Mouse (Mus musculus) liver, adult (tissue): ENCODE results near the gene Plin2.

Experiments
- GATA4 ChIP-seq: IDR thresholded peaks from 2 replicates; pipeline ENCODE4 v1.6.1; 2014; ENCODE audit warnings: mild to moderate bottlenecking, low read length; ENCODE audit not compliant: insufficient replicate concordance

Gene Plin2

DNA sequence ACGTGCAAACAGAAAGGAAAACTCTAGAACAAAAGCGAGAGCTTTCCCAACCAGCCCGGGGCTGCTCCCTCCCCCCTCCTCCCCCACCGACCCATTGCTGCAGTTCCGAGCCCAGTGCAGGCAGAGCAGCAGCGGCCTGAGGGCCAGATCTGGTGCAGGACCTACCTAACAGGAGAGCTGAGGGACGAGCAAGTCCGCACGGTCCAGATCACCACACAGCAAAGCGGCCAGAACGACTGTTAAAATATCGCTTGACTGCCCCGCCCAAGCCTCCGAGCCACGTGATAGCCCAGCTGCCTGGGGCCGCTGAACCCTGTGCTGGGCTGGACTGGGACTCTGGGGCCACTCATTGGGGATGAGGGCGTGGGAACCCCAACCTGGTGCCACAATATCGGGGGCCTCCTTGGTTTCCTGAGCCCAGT, at the start of gene Plin2:
Gene Plin2, minus strand, starts transcription at position 281 of the 422 bp plus-strand sequence.
- peak; percentile 33; the same call in 1 of the 2 replicates for TF ChIP-seq GATA4

GRCm38 (mm10) chr4:86718878-86719577, 49.2 kb upstream of the Plin2 start:
- no peak for TF ChIP-seq GATA4

DNA sequence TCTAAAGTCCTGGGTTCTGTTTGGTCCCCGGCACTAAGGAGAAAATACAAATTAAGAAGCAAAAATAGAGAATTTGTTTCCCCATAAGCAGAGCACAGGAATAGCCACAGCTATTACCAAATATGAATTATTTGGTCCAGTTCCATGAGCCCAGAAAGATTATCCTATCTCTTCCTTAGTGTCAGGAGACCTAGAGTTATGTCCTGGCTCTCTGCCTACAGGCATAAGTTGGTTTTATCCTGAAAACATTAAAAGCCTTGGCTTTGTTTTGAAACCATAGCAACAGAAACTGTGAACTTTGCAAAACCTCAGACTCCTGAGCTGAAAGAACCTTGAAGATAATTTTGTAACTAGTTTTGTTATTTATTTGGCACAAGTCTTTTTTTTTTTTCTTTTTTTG, 47.3 kb upstream of the Plin2 start:
- no peak for TF ChIP-seq GATA4

DNA sequence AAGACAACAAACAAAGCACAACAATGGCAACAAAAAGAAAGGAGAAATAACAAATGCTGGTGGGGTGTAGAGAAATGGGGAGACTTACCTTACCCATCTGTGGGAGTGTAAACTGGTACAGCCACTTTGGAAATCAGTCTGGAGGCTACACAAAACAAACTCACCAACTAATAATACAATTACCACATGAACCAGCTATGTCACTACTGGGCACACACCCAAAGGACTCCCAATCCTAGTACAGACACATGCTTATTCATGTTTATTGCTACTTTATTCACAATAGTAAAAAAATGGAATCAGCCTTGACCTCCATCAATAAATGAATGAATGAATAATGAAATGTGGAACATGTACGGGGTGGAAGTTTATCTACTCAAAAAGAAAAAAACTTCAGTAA, 45.5 kb upstream of the Plin2 start:
- no peak for TF ChIP-seq GATA4

- TF ChIP-seq GATA4, result no peak
Measured at GRCm38 (mm10) chr4:86713518-86713917, 43.7 kb upstream of the Plin2 start.

DNA sequence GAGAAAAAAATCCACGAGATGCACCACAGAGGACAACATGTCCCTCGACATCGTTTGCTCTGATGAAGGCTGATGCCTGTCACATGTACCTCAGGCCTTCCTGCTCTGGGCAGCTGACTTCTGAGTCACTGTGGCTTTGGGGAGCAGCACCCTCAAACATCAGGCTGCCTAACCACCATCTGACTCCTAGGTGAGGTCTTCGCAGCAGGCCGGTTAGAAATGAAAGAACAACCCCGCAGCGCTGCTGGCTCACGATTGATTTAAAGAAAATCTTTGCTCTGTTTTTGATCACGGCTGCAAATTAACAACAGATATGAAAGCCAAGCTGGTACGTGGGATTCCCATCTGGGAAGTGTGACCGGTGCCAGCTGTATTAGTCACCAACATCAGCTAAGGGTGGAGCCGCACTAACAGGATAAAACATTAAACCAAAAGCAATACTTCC, 42.9 kb upstream of the Plin2 start:
- TF ChIP-seq GATA4, result no peak

DNA sequence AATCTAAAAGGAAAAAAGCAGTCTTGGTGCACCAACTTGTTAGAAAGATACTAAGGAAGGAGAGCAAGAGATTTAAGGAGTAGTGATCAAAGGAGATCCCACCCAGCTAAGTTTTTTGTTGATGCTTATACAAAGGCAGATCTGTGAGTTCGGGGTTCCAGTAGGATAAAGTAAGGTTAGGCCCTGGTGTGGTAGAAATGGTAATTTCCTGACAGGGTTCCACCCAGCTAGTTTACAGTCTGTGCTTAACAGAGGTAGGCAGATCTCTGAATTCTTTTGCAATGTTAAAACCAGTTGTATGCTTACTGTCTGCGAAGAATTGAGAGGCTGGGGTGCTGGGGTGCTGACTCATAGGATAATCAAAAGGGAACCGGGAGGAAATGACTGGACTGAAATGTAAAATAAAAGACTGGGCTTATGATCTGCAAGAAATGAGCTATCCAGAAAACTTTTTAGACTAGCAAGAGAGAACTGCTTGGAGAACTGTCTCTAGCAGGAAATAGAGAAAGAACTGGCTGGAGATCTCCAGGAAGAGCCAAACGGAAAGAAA, 40.9 kb upstream of the Plin2 start:
- no peak for TF ChIP-seq GATA4

GRCm38 (mm10) chr4:86710034-86710650, 40.3 kb upstream of the Plin2 start:
- TF ChIP-seq GATA4, result no peak

- no peak for TF ChIP-seq GATA4
Measured at GRCm38 (mm10) chr4:86708801-86709200, 38.9 kb upstream of the Plin2 start.

GRCm38 (mm10) chr4:86699161-86699865, 29.5 kb upstream of the Plin2 start:
- no peak for TF ChIP-seq GATA4

DNA sequence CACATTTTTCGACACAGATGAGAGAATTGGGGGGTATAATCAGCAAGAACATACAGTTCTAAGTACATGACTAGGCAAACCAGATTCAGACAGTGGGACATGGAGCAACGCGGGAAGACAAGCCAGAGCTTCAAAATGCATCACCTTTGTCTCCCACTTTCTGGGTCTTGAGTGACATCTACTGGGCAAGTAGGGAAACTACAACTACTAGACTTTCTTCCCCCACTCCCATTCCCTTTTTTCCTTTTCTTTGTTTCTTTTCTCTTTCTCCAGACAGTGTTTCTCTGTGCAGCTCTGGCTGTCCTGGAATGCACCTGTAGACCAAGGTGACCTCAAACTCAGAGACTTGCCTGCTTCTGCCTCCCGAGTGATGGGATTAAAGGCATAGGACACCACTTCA, 27.0 kb upstream of the Plin2 start:
- no peak for TF ChIP-seq GATA4

DNA sequence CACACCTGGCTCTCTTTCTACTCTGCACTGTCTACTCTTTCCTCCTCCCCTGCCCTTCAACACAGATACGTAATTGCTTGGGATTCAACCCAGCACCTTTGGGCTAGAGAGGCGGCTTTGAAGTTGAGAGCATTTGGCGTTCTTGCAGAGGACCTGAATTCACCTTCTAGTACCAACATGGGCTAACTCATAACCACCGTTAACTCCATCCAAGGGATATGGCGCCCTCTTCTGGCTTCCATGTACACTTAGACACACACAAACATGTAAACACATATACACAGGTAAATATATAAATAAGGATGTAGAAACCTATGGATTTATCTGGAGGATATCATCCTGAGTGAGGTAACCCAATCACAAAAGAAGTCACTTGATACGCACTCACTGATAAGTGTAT, 25.2 kb upstream of the Plin2 start:
- TF ChIP-seq GATA4, result no peak

DNA sequence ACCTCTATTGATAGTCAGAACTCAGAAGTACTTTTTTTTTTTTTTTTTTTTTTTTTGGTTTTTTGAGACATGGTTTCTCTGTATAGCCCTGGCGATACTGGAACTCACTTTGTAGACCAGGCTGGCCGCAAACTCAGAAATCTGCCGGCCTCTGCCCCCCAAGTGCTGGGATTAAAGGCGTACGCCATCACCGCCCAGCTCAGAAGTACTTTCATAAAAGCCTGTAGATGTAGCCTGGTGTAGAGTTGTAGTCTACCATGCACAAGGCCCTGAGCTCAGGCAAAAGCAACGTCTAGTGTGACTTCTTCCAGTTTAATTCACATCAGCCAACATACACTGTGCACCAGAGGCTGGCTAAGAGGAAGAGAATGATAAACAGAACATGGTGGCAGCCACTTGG, 23.1 kb upstream of the Plin2 start:
- TF ChIP-seq GATA4, result no peak

- no peak for TF ChIP-seq GATA4
Measured at GRCm38 (mm10) chr4:86691290-86691689, 21.4 kb upstream of the Plin2 start.

GRCm38 (mm10) chr4:86690768-86691167, 20.9 kb upstream of the Plin2 start:
- TF ChIP-seq GATA4, result no peak

DNA sequence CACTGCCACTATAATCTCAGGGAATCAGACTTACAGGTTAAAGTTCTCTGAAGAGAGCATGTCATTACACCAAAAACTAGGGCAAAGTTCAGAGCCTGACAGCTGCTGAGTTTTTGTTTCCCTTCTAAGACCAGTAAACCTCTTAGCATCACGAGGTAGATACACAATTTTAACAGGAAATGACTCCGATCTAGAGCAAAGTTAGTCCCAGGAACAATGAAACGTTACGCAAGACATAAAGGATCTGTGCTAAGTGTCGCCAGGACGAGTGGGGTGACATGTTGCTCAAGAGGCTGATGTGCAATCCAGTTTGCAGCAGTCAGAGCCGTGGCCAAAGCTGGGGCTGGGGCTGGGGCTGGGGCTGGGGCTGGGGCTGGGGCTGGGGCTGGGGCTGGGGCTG, 20.3 kb upstream of the Plin2 start:
- TF ChIP-seq GATA4, result peak; percentile 18; the same call in 1 of the 2 replicates
